ENCODE assay signal across 24 mouse cellular contexts in the genomic region with DNA sequence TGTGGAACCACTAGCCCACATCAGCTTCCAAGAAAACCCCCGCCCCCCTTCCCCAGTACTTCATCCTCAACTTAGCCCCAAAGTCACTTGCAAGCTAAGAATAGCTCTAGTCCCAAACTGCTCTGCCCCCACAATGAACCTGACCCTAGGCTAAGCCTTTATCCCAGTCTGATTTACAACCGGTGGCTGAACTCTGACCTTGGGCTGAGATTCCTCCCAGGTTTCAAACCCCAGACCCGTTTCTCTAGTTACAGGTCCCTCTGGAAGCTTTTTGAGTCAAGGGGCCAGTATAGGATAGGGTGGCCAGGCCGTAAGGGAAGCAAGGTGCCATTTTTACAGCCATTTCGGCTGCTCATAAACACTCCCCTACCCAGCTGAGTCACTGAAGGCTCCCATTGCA. TPM values are rescaled to one million over a fixed set of nuclear protein-coding genes. Genes with fewer than 3 reads are reported as not detected.
DNase-seq lines count a peak whose midpoint lies in the region; ATAC-seq and TF ChIP-seq lines count a peak whose summit lies in the region.
"Had no signal": no experiment of that assay in that cellular context is flagged by ENCODE, and none has a peak within 500 bp of the region (broad histone marks: within the 10 kb centered on the region; RNA-seq: fewer than 3 reads in every experiment).

No protein-coding gene starts in this region.

- no peak for ATAC-seq in heart, embryonic 13.5 days (ENCODE audit: extremely low read depth, insufficient number of reproducible peaks, low FRiP score, low TSS enrichment)
- no peak for ATAC-seq in heart, embryonic 11.5 days (replicated peaks; ENCODE audit: insufficient number of reproducible peaks, low FRiP score, low TSS enrichment)
- ATAC-seq in limb, embryonic 13.5 days (ENCODE audit: low FRiP score, low read depth) = no peak
- ATAC-seq in erythroblast, adult 5-6 weeks (replicated peaks; ENCODE audit: low FRiP score, poor library complexity, severe bottlenecking) = no peak
- ATAC-seq in midbrain, embryonic 13.5 days = no peak
- ATAC-seq: intestine, postnatal 0 days; midbrain, embryonic 15.5 days; Patski had no signal

- H3K4me2 ChIP-seq in heart, embryonic 13.5 days = no peak overlapping the region
- no peak overlapping the region for H3K4me2 ChIP-seq in heart, embryonic 11.5 days
- H3K4me2 ChIP-seq in limb, embryonic 13.5 days (replicated peaks) = peak overlapping the region; percentile 2; the same call in 1 of the 2 replicates
- no peak overlapping the region for H3K4me2 ChIP-seq in midbrain, embryonic 13.5 days (replicated peaks)
- H3K4me2 ChIP-seq: embryonic facial prominence, embryonic 13.5 days; hindbrain, embryonic 14.5 days; lung, embryonic 15.5 days; midbrain, embryonic 15.5 days had no signal

- no peak for TF ChIP-seq POLR2A in ES-Bruce4 (IDR thresholded peaks at IDR 0.05; ENCODE audit: insufficient read depth, low read length)

- peak; percentile 81 for DNase-seq in forelimb bud, embryonic 11.5 days (ENCODE audit: low read depth, low spot score)
- DNase-seq in adrenal gland, postnatal 4 days (ENCODE audit: low spot score in 2 of 2) = no peak
- DNase-seq: adrenal gland, postnatal 36 days; cerebellum, postnatal 10 days had no signal

- no peaks in the 10 kb centered on the region for H3K9me3 ChIP-seq in heart, embryonic 13.5 days
- H3K9me3 ChIP-seq in heart, embryonic 11.5 days (replicated peaks; ENCODE audit: control insufficient read depth, low read length) = no peaks in the 10 kb centered on the region
- no peaks in the 10 kb centered on the region for H3K9me3 ChIP-seq in ES-Bruce4 (replicated peaks; ENCODE audit: control insufficient read depth, insufficient read depth, low read length, poor library complexity, severe bottlenecking)
- no peaks in the 10 kb centered on the region for H3K9me3 ChIP-seq in limb, embryonic 13.5 days
- H3K9me3 ChIP-seq in midbrain, embryonic 13.5 days = no peaks in the 10 kb centered on the region
- H3K9me3 ChIP-seq: embryonic facial prominence, embryonic 13.5 days; lung, embryonic 15.5 days; midbrain, embryonic 15.5 days had no signal

- TF ChIP-seq CTCF in ES-Bruce4 (IDR thresholded peaks at IDR 0.05; ENCODE audit: low read depth, low read length) = no peak

- peaks cover 29% of the 10 kb centered on the region for H3K27me3 ChIP-seq in heart, embryonic 13.5 days (replicated peaks)
- H3K27me3 ChIP-seq in heart, embryonic 11.5 days (ENCODE audit: control insufficient read depth, insufficient read depth, low read length) = peaks cover 5% of the 10 kb centered on the region; the same call in 1 of the 2 replicates
- H3K27me3 ChIP-seq in ES-Bruce4 (ENCODE audit: control insufficient read depth, insufficient read depth, low read length, poor library complexity, severe bottlenecking) = peaks cover 21% of the 10 kb centered on the region
- peaks cover 27% of the 10 kb centered on the region for H3K27me3 ChIP-seq in limb, embryonic 13.5 days
- H3K27me3 ChIP-seq in midbrain, embryonic 13.5 days = peaks cover 41% of the 10 kb centered on the region

- H3K4me3 ChIP-seq in heart, embryonic 13.5 days = no peak overlapping the region
- H3K4me3 ChIP-seq in heart, embryonic 11.5 days (ENCODE audit: low read depth, low read length) = no peak overlapping the region
- H3K4me3 ChIP-seq in ES-Bruce4 (ENCODE audit: low read depth, low read length) = no peak overlapping the region
- H3K4me3 ChIP-seq in limb, embryonic 13.5 days = no peak overlapping the region
- H3K4me3 ChIP-seq in midbrain, embryonic 13.5 days (replicated peaks) = no peak overlapping the region
- H3K4me3 ChIP-seq: embryonic facial prominence, embryonic 13.5 days; lung, embryonic 15.5 days; midbrain, embryonic 15.5 days had no signal

- no peak for TF ChIP-seq EP300 in ES-Bruce4 (IDR thresholded peaks at IDR 0.05; ENCODE audit: insufficient read depth, low read depth, low read length)

- no peaks in the 10 kb centered on the region for H3K36me3 ChIP-seq in heart, embryonic 13.5 days
- H3K36me3 ChIP-seq in heart, embryonic 11.5 days (ENCODE audit: control insufficient read depth, insufficient read depth, low read length) = no peaks in the 10 kb centered on the region
- no peaks in the 10 kb centered on the region for H3K36me3 ChIP-seq in ES-Bruce4 (ENCODE audit: control insufficient read depth, insufficient read depth, low read length, poor library complexity, severe bottlenecking)
- H3K36me3 ChIP-seq in limb, embryonic 13.5 days = no peaks in the 10 kb centered on the region
- H3K36me3 ChIP-seq in midbrain, embryonic 13.5 days = no peaks in the 10 kb centered on the region
- H3K36me3 ChIP-seq: embryonic facial prominence, embryonic 13.5 days; lung, embryonic 15.5 days; midbrain, embryonic 15.5 days had no signal

- H3K9ac ChIP-seq in heart, embryonic 13.5 days = 0 out of 2 replicates have a peak overlapping the region, but pooled peaks have one; percentile 5
- H3K9ac ChIP-seq in heart, embryonic 11.5 days (ENCODE audit: low read depth, low read length) = no peak overlapping the region
- no peak overlapping the region for H3K9ac ChIP-seq in ES-Bruce4 (ENCODE audit: low read depth, poor library complexity, severe bottlenecking)
- no peak overlapping the region for H3K9ac ChIP-seq in limb, embryonic 13.5 days
- H3K9ac ChIP-seq in midbrain, embryonic 13.5 days (replicated peaks) = no peak overlapping the region
- H3K9ac ChIP-seq: embryonic facial prominence, embryonic 13.5 days; hindbrain, embryonic 14.5 days; lung, embryonic 15.5 days; midbrain, embryonic 15.5 days had no signal

- H3K4me1 ChIP-seq in heart, embryonic 13.5 days = peaks cover 69% of the 10 kb centered on the region
- H3K4me1 ChIP-seq in heart, embryonic 11.5 days (ENCODE audit: control insufficient read depth, insufficient read depth, low read length) = peaks cover 44% of the 10 kb centered on the region
- H3K4me1 ChIP-seq in ES-Bruce4 (ENCODE audit: control insufficient read depth, insufficient read depth, low read length) = peaks cover 2% of the 10 kb centered on the region
- peaks cover 75% of the 10 kb centered on the region for H3K4me1 ChIP-seq in limb, embryonic 13.5 days
- H3K4me1 ChIP-seq in midbrain, embryonic 13.5 days (replicated peaks) = peaks cover 24% of the 10 kb centered on the region

- H3K27ac ChIP-seq in heart, embryonic 13.5 days (replicated peaks) = no peak overlapping the region
- no peak overlapping the region for H3K27ac ChIP-seq in heart, embryonic 11.5 days (ENCODE audit: low read depth, low read length)
- H3K27ac ChIP-seq in ES-Bruce4 (ENCODE audit: insufficient read depth, low read length) = 0 out of 2 replicates have a peak overlapping the region, but pooled peaks have one; percentile 14
- peak overlapping the region; percentile 74; the same call in 1 of the 2 replicates for H3K27ac ChIP-seq in limb, embryonic 13.5 days
- H3K27ac ChIP-seq in midbrain, embryonic 13.5 days = no peak overlapping the region
- H3K27ac ChIP-seq: embryonic facial prominence, embryonic 13.5 days; hindbrain, embryonic 14.5 days; lung, embryonic 15.5 days; midbrain, embryonic 15.5 days had no signal

- 59% methylated on average over 5 of the region's 5 CpGs for WGBS in heart, embryonic 13.5 days
- WGBS in heart, embryonic 11.5 days (ENCODE audit: insufficient replicate concordance) = 32% methylated on average over 5 of the region's 5 CpGs
- 13% methylated on average over 5 of the region's 5 CpGs for WGBS in limb, embryonic 13.5 days
- 32% methylated on average over 5 of the region's 5 CpGs for WGBS in midbrain, embryonic 13.5 days

RNA-seq across cellular contexts. Expression of gene Pth1r, which starts 0.7 kb away (rescaled TPM):
- 31.2 and 33.3 TPM in 2 replicates for polyA plus RNA-seq in heart, embryonic 13.5 days (2015; fragmentation: Nextera tagmentation; extraction: Ambion mirVana)
- 24.3 and 27.8 TPM in 2 replicates for polyA plus RNA-seq in heart, embryonic 11.5 days (2014; fragmentation: Nextera tagmentation; extraction: Ambion mirVana)
- polyA plus RNA-seq in ES-Bruce4 (2011; ENCODE audit: insufficient read depth, insufficient read length, low read depth, missing spikeins) = 3.4 and 4.6 TPM in 2 replicates
- 91.1 and 97.7 TPM in 2 replicates for polyA plus RNA-seq in limb, embryonic 13.5 days (2015; fragmentation: Nextera tagmentation; extraction: Ambion mirVana)
- total RNA-seq in erythroblast, adult 5-6 weeks (2015; ENCODE audit: low replicate concordance) = not detected in 2 replicates
- not detected in 2 replicates for total RNA-seq in erythroblast, adult 5-6 weeks (2017; ENCODE audit: low replicate concordance)
- total RNA-seq in adrenal gland, postnatal 4 days (2021) = 10 to 100 TPM; 18.0 to 37.9 TPM
- 9.2 and 11.2 TPM in 2 replicates for polyA plus RNA-seq in midbrain, embryonic 13.5 days (2015; fragmentation: Nextera tagmentation; extraction: Ambion mirVana)

RNA-seq across cellular contexts. Expression of gene Myl3, which starts 4.6 kb away (rescaled TPM):
- polyA plus RNA-seq in heart, embryonic 13.5 days (2015; fragmentation: Nextera tagmentation; extraction: Ambion mirVana) = 3,771 and 4,285 TPM in 2 replicates
- 3,236 and 3,494 TPM in 2 replicates for polyA plus RNA-seq in heart, embryonic 11.5 days (2014; fragmentation: Nextera tagmentation; extraction: Ambion mirVana)
- 2.2 and 4.1 TPM in 2 replicates for polyA plus RNA-seq in ES-Bruce4 (2011; ENCODE audit: insufficient read depth, insufficient read length, low read depth, missing spikeins)
- polyA plus RNA-seq in limb, embryonic 13.5 days (2015; fragmentation: Nextera tagmentation; extraction: Ambion mirVana) = 3.5 and 4.8 TPM in 2 replicates
- not detected in 2 replicates for total RNA-seq in erythroblast, adult 5-6 weeks (2015; ENCODE audit: low replicate concordance)
- total RNA-seq in erythroblast, adult 5-6 weeks (2017; ENCODE audit: low replicate concordance) = not detected in 2 replicates
- 1 to 10 TPM; 2.9 to 9.8 TPM for total RNA-seq in adrenal gland, postnatal 4 days (2021)
- not detected in 2 replicates for polyA plus RNA-seq in midbrain, embryonic 13.5 days (2015; fragmentation: Nextera tagmentation; extraction: Ambion mirVana)
- total RNA-seq: granulocyte monocyte progenitor cell, adult 5-6 weeks; layer of hippocampus, postnatal 14 days had no signal
- polyA plus RNA-seq: forebrain, embryonic 11.5 days; intestine, postnatal 0 days; small intestine, adult 2 months had no signal

RNA-seq across cellular contexts. Expression of gene Prss42, which starts 51.7 kb away (rescaled TPM):
- 0.11 TPM in 1 of 2 replicates, not detected in the other for polyA plus RNA-seq in heart, embryonic 13.5 days (2015; fragmentation: Nextera tagmentation; extraction: Ambion mirVana)
- not detected in 2 replicates for polyA plus RNA-seq in heart, embryonic 11.5 days (2014; fragmentation: Nextera tagmentation; extraction: Ambion mirVana)
- 8.7 and 11.0 TPM in 2 replicates for polyA plus RNA-seq in ES-Bruce4 (2011; ENCODE audit: insufficient read depth, insufficient read length, low read depth, missing spikeins)
- polyA plus RNA-seq in limb, embryonic 13.5 days (2015; fragmentation: Nextera tagmentation; extraction: Ambion mirVana) = not detected in 2 replicates
- total RNA-seq in erythroblast, adult 5-6 weeks (2015; ENCODE audit: low replicate concordance) = not detected in 2 replicates
- total RNA-seq in erythroblast, adult 5-6 weeks (2017; ENCODE audit: low replicate concordance) = not detected in 2 replicates
- not detected for total RNA-seq in adrenal gland, postnatal 4 days (2021)
- not detected in 2 replicates for polyA plus RNA-seq in midbrain, embryonic 13.5 days (2015; fragmentation: Nextera tagmentation; extraction: Ambion mirVana)
- total RNA-seq: adrenal gland, postnatal 36 days; granulocyte monocyte progenitor cell, adult 5-6 weeks; layer of hippocampus, postnatal 14 days; left cerebral cortex, postnatal 14 days had no signal
- polyA plus RNA-seq: embryonic facial prominence, embryonic 13.5 days; forebrain, embryonic 11.5 days; heart, postnatal 0 days; hindbrain, embryonic 14.5 days; intestine, postnatal 0 days; lung, embryonic 15.5 days; midbrain, embryonic 15.5 days; neural tube, embryonic 11.5 days; Patski; small intestine, adult 2 months; thymus, postnatal 0 days had no signal

Comparison
In these comparisons a context has a peak if more than half of its experiments do, and no peak if none do; other contexts are left out.
1. H3K27ac ChIP-seq: peak in ES-Bruce4 (single experiment) and limb, embryonic 13.5 days (single experiment); none in heart, embryonic 13.5 days (single experiment), heart, embryonic 11.5 days (single experiment) and midbrain, embryonic 13.5 days (single experiment).
2. RNA of gene Myl3, which starts 4.6 kb away (polyA plus RNA-seq): 3,771 to 4,285 TPM in heart, embryonic 13.5 days and 3,236 to 3,494 TPM in heart, embryonic 11.5 days; 3.5 to 4.8 TPM in limb, embryonic 13.5 days, 2.2 to 4.1 TPM in ES-Bruce4 and not detected in midbrain, embryonic 13.5 days; every median in the first group is over 100 times any median in the second.